Mouse (Mus musculus): ENCODE measurements around the gene Hist3h2a. TPM values are rescaled to one million over a fixed set of nuclear protein-coding genes. Genes with fewer than 3 reads are reported as not detected.

The Hist3h2a gene
- polyA plus RNA-seq, 1 experiment from 2014 or later = 11.3 TPM

DNA sequence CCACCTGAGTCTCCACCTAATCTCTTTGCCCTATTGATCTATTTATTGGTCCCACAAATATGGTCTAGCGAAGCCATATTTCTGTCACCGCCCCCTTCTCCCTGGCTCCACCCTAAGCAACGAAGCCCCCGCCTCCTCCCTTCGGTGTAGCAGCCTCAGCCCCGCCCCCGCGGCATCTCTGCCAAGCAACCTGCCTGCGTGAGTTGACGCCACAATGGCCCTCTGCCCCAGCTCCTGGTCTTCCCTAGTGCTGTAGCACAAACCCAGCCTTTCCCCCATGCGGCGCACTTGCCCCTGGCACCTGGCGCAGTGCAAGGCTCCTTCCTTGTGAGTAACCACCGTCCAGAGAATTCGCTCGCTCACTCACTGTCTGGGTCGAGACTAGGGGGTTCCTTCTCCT lies 9.1 kb downstream of the Hist3h2a start:
- no peak for DNase-seq (ENCODE audit: low spot score)
- Histone ChIP-seq H3K27ac (no peak overlapping the region), H3K4me3 (no peak overlapping the region), H3K27me3 (ENCODE audit: low read depth, poor library complexity, severe bottlenecking) (peaks cover 44% of the 10 kb centered on the region), H3K9me3 (replicated peaks) (no peaks in the 10 kb centered on the region), H3K36me3 (peaks cover 13% of the 10 kb centered on the region), H3K4me1 (peaks cover 28% of the 10 kb centered on the region)
- WGBS = 36% methylated on average over 17 of the region's 17 CpGs

DNA sequence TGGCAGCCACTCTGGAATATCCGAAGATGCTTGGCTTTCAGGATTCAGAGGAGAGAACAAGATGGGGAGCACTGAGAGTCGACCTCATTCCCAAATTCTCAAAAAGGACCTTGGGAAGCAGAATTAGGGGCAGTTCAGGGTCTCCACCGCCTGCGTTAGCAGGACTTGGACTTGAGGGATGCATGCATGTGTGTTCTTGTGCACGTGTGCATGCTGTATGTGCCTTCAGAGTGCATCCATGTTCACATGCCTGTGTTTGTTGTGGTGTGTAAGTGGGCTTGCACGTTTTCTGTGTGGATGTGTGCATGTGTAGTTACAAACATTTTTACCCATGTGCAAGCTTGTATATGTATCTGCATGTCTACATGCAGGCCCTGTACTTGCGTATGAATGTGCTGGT lies 9.7 kb downstream of the Hist3h2a start:
- H3K4me3 ChIP-seq = no peak overlapping the region
- no peak for DNase-seq (ENCODE audit: low spot score)
- H3K9me3 ChIP-seq (replicated peaks) = no peaks in the 10 kb centered on the region
- WGBS = 91% methylated on average over 7 of the region's 7 CpGs
- H3K27me3 ChIP-seq (ENCODE audit: low read depth, poor library complexity, severe bottlenecking) = peaks cover 38% of the 10 kb centered on the region
- no peak overlapping the region for H3K27ac ChIP-seq
- peaks cover 20% of the 10 kb centered on the region for H3K36me3 ChIP-seq
- H3K4me1 ChIP-seq = peaks cover 28% of the 10 kb centered on the region

- peaks cover 29% of the 10 kb centered on the region for H3K36me3 ChIP-seq
- no peak for DNase-seq (ENCODE audit: low spot score)
- H3K9me3 ChIP-seq (replicated peaks) = no peaks in the 10 kb centered on the region
- H3K4me3 ChIP-seq = no peak overlapping the region
- H3K4me1 ChIP-seq = peaks cover 19% of the 10 kb centered on the region
- H3K27me3 ChIP-seq (ENCODE audit: low read depth, poor library complexity, severe bottlenecking) = peaks cover 38% of the 10 kb centered on the region
- H3K27ac ChIP-seq = no peak overlapping the region
- 57% methylated on average over 12 of the region's 12 CpGs for WGBS
Measured at GRCm38 (mm10) chr11:58965001-58965760, 10.7 kb downstream of the Hist3h2a start.

DNA sequence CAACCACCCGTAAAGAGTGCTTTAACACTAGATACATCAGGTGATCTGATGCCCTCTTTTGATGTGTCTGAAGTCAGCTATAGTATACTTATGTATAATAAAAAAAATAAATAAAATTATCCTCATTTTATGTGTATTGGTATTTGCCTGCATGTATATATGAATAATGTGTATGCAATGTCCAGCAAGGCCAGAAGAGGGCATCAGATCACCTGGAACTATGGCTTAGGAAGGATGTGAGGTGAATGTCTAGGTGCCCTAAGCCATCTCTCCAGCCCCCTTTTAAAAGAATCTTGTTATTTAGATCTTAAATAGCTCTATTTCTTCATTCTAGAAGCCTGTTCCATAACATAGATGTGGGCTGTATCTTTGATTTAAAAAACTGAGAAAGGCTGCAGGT lies 12.9 kb downstream of the Hist3h2a start:
- WGBS = 94% methylated on average over 1 of the region's 1 CpGs
- DNase-seq (ENCODE audit: low spot score) = no peak
- peaks cover 20% of the 10 kb centered on the region for H3K27me3 ChIP-seq (ENCODE audit: low read depth, poor library complexity, severe bottlenecking)
- no peak overlapping the region for H3K27ac ChIP-seq
- no peaks in the 10 kb centered on the region for H3K9me3 ChIP-seq (replicated peaks)
- peaks cover 17% of the 10 kb centered on the region for H3K4me1 ChIP-seq
- peaks cover 51% of the 10 kb centered on the region for H3K36me3 ChIP-seq
- no peak overlapping the region for H3K4me3 ChIP-seq

DNA sequence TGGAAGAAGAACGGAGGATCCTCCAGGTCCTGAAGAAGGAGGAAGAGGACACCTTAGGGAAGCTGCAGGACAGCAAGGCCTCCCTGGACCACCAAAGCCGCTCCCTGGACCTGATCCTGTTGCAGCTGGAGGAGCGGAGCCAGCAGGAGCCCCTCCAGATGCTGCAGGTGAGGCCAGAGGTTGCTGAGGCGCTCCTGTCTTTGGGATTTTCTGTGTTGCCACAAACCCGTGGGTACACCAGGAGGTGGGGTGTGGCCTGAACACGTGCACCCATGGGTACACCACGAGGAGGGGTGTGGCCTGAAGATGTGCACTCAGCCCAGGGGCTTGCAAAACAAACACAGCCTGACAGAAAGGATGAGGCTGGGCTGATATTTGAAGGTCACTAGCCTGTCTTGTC lies 14.1 kb downstream of the Hist3h2a start:
- Histone ChIP-seq H3K4me3 (no peak overlapping the region), H3K27me3 (ENCODE audit: low read depth, poor library complexity, severe bottlenecking) (peaks cover 8% of the 10 kb centered on the region), H3K9me3 (replicated peaks) (no peaks in the 10 kb centered on the region), H3K36me3 (peaks cover 55% of the 10 kb centered on the region), H3K27ac (no peak overlapping the region), H3K4me1 (peaks cover 15% of the 10 kb centered on the region)
- DNase-seq (ENCODE audit: low spot score) = no peak
- WGBS = 82% methylated on average over 7 of the region's 7 CpGs

GRCm38 (mm10) chr11:58969027-58969426 lies 14.5 kb downstream of the Hist3h2a start:
- Histone ChIP-seq H3K27ac (no peak overlapping the region), H3K9me3 (replicated peaks) (no peaks in the 10 kb centered on the region), H3K4me1 (peaks cover 10% of the 10 kb centered on the region), H3K4me3 (no peak overlapping the region), H3K36me3 (peaks cover 58% of the 10 kb centered on the region), H3K27me3 (ENCODE audit: low read depth, poor library complexity, severe bottlenecking) (peaks cover 3% of the 10 kb centered on the region; the same call in 1 of the 2 replicates)
- WGBS = 89% methylated on average over 8 of the region's 8 CpGs
- DNase-seq (ENCODE audit: low spot score) = no peak

DNA sequence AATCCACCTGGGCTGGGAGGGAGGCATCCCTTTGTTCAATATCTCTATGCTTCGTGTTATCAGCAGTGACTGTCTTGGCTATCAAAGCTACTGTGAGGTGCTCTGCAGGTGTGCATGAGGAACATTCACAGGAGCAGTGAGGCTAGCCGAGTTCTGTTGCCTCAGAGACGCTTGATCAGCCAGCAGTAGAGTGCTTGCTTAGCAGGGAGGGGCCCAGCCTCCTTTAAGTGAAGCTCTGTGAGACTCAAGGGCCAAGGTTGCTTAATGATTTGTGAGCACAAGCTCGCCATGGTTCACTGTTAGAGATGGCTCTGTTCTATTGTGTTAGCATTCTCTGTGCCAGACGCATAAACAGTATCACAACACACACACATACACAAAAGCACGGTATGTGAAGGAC lies 15.2 kb downstream of the Hist3h2a start:
- H3K27ac ChIP-seq = no peak overlapping the region
- H3K27me3 ChIP-seq (ENCODE audit: low read depth, poor library complexity, severe bottlenecking) = no peaks in the 10 kb centered on the region
- no peak for DNase-seq (ENCODE audit: low spot score)
- H3K9me3 ChIP-seq (replicated peaks) = no peaks in the 10 kb centered on the region
- no peak overlapping the region for H3K4me3 ChIP-seq
- H3K36me3 ChIP-seq = peaks cover 64% of the 10 kb centered on the region
- 79% methylated on average over 6 of the region's 6 CpGs for WGBS
- peaks cover 10% of the 10 kb centered on the region for H3K4me1 ChIP-seq

GRCm38 (mm10) chr11:58970831-58971530 lies 16.5 kb downstream of the Hist3h2a start:
- no peaks in the 10 kb centered on the region for H3K27me3 ChIP-seq (ENCODE audit: low read depth, poor library complexity, severe bottlenecking)
- H3K36me3 ChIP-seq = peaks cover 77% of the 10 kb centered on the region
- H3K4me1 ChIP-seq = 0 out of 2 replicates have a peak, but pooled peaks cover 4% of the 10 kb centered on the region
- H3K4me3 ChIP-seq = no peak overlapping the region
- no peak for DNase-seq (ENCODE audit: low spot score)
- no peak overlapping the region for H3K27ac ChIP-seq
- 88% methylated on average over 21 of the region's 21 CpGs for WGBS
- no peaks in the 10 kb centered on the region for H3K9me3 ChIP-seq (replicated peaks)

DNA sequence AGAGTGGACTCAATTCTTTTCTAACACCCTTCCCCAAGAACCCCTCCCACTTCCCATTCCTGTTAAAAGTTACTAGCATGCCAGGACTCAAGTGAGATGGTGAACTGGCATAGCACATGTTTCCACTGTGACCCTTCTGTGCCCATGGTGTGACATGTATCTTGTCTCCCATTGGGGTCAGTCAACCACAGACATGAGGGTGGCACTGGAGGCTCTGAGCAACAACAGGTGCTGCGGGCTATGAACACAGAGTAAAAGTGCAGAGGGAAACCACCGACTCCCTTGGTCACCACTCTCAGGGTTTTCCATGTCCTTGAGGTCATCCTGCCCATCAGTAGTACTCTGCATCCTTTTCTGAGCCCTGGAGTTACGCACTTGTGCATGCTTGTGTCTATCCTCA lies 17.3 kb downstream of the Hist3h2a start:
- 99% methylated on average over 3 of the region's 3 CpGs for WGBS
- DNase-seq (ENCODE audit: low spot score) = no peak
- Histone ChIP-seq H3K4me3 (no peak overlapping the region), H3K4me1 (peaks cover 4% of the 10 kb centered on the region; the same call in 1 of the 2 replicates), H3K36me3 (peaks cover 77% of the 10 kb centered on the region), H3K9me3 (replicated peaks) (no peaks in the 10 kb centered on the region), H3K27me3 (ENCODE audit: low read depth, poor library complexity, severe bottlenecking) (no peaks in the 10 kb centered on the region), H3K27ac (no peak overlapping the region)

- H3K4me3 ChIP-seq = no peak overlapping the region
- DNase-seq (ENCODE audit: low spot score) = no peak
- peaks cover 56% of the 10 kb centered on the region for H3K36me3 ChIP-seq
- WGBS = 91% methylated on average over 3 of the region's 3 CpGs
- H3K27ac ChIP-seq = no peak overlapping the region
- peaks cover 19% of the 10 kb centered on the region for H3K4me1 ChIP-seq
- no peaks in the 10 kb centered on the region for H3K9me3 ChIP-seq (replicated peaks)
- H3K27me3 ChIP-seq (ENCODE audit: low read depth, poor library complexity, severe bottlenecking) = no peaks in the 10 kb centered on the region
Measured at GRCm38 (mm10) chr11:58974414-58974813, 19.9 kb downstream of the Hist3h2a start.

- Histone ChIP-seq H3K4me1 (peaks cover 33% of the 10 kb centered on the region), H3K9me3 (replicated peaks) (no peaks in the 10 kb centered on the region), H3K4me3 (peak overlapping the region; percentile 81), H3K36me3 (peaks cover 45% of the 10 kb centered on the region), H3K27ac (peak overlapping the region; percentile 88), H3K27me3 (ENCODE audit: low read depth, poor library complexity, severe bottlenecking) (no peaks in the 10 kb centered on the region)
- WGBS = under 1% methylated on average over 29 of the region's 29 CpGs
- peak; percentile 62 for DNase-seq (ENCODE audit: low spot score)
Measured at GRCm38 (mm10) chr11:58977150-58977549, 22.7 kb downstream of the Hist3h2a start.

GRCm38 (mm10) chr11:58977607-58978026 lies 23.1 kb downstream of the Hist3h2a start:
- Histone ChIP-seq H3K27ac (peak overlapping the region; percentile 88), H3K4me3 (peak overlapping the region; percentile 81), H3K9me3 (replicated peaks) (no peaks in the 10 kb centered on the region), H3K36me3 (peaks cover 45% of the 10 kb centered on the region), H3K4me1 (peaks cover 33% of the 10 kb centered on the region), H3K27me3 (ENCODE audit: low read depth, poor library complexity, severe bottlenecking) (no peaks in the 10 kb centered on the region)
- DNase-seq (ENCODE audit: low spot score) = no peak
- WGBS = under 1% methylated on average over 21 of the region's 21 CpGs

- Histone ChIP-seq H3K27ac (peak within 1 kb of the TSS; percentile 88), H3K4me1 (peaks cover 33% of the 10 kb centered on the region), H3K9me3 (replicated peaks) (no peaks in the 10 kb centered on the region), H3K36me3 (peaks cover 49% of the 10 kb centered on the region), H3K4me3 (peak within 1 kb of the TSS; percentile 81), H3K27me3 (ENCODE audit: low read depth, poor library complexity, severe bottlenecking) (no peaks in the 10 kb centered on the region)
- DNase-seq (ENCODE audit: low spot score) = peak; percentile 84
- under 1% methylated on average over 64 of the region's 64 CpGs for WGBS
Measured at GRCm38 (mm10) chr11:58978027-58978705, 23.7 kb downstream of the Hist3h2a start, which contains the start of gene Trim11. TSS of gene Trim11 (plus strand) at chr11:58978093.
